Mouse (Mus musculus): Measurements from ENCODE around the gene Inpp4a. TPM values are rescaled to one million over a fixed set of nuclear protein-coding genes. Genes with fewer than 3 reads are reported as not detected.

Gene Inpp4a
- polyA plus RNA-seq, 1 experiment from 2014 or later, result 12.6 TPM

DNA sequence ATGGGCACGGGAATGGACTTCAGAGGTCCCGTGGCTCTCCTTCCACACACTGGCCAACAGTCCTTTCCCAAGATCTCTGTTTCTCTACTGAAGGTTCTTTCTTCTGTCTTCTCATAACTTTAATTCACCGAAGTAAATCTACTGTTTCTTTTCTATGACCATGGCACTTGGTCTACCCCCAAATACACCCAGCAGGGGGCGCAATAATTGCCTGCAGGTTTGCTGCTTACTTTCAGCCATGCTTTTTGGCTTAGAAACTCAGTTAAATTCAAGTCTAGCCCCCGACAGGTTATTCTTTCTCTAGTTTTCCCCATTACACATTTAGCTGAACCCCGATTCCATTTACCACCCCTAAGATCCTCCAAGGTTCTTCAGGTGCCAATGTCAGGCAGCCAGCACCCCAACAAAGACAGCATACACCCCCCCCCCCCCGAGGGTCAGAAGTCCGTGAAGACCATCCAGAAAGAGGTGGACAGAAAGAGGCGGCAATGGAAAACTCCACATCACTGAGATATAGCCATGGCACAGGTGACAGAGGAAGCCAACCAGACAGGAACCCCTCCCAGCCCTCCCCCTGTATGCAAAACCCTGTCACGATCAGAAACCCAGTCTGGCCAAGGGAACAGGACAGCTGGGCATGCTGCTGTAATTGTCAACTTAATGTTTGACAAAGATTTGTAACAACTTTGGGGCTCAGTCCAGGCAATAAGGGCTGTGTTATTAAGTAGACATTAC lies 148.9 kb downstream of the Inpp4a start:
- DNase-seq (ENCODE audit: low spot score), result peak; percentile 54
- Histone ChIP-seq H3K4me1 (ENCODE audit: control insufficient read depth, insufficient read depth, low read length) (no peaks in the 10 kb centered on the region), H3K27ac (replicated peaks; ENCODE audit: low read depth, low read length) (no peak overlapping the region), H3K27me3 (ENCODE audit: control insufficient read depth, insufficient read depth, low read length) (no peaks in the 10 kb centered on the region), H3K9me3 (ENCODE audit: control insufficient read depth, low read length) (no peaks in the 10 kb centered on the region), H3K4me3 (ENCODE audit: low read depth, low read length) (no peak overlapping the region), H3K36me3 (ENCODE audit: control insufficient read depth, insufficient read depth, low read length) (no peaks in the 10 kb centered on the region), H3K4me2 (ENCODE audit: low read depth, severe bottlenecking) (no peak overlapping the region), H3K9ac (ENCODE audit: low read length) (no peak overlapping the region)
- 81% methylated on average over 10 of the region's 10 CpGs for WGBS
- ATAC-seq (ENCODE audit: insufficient number of reproducible peaks, low FRiP score, low TSS enrichment, low read depth), result no peak

- 92% methylated on average over 8 of the region's 8 CpGs for WGBS
- H3K9me3 ChIP-seq (ENCODE audit: control insufficient read depth, low read length), result no peaks in the 10 kb centered on the region
- DNase-seq (ENCODE audit: low spot score) (no peak), ATAC-seq (ENCODE audit: insufficient number of reproducible peaks, low FRiP score, low TSS enrichment, low read depth) (no peak)
- H3K36me3 ChIP-seq (ENCODE audit: control insufficient read depth, insufficient read depth, low read length), result no peaks in the 10 kb centered on the region
- no peak overlapping the region for H3K27ac ChIP-seq (replicated peaks; ENCODE audit: low read depth, low read length)
- H3K4me3 ChIP-seq (ENCODE audit: low read depth, low read length), result no peak overlapping the region
- no peak overlapping the region for H3K4me2 ChIP-seq (ENCODE audit: low read depth, severe bottlenecking)
- H3K9ac ChIP-seq (ENCODE audit: low read length), result no peak overlapping the region
- no peaks in the 10 kb centered on the region for H3K27me3 ChIP-seq (ENCODE audit: control insufficient read depth, insufficient read depth, low read length)
- H3K4me1 ChIP-seq (ENCODE audit: control insufficient read depth, insufficient read depth, low read length), result no peaks in the 10 kb centered on the region
Measured at GRCm38 (mm10) chr1:37451270-37451669, 151.6 kb downstream of the Inpp4a start.

DNA sequence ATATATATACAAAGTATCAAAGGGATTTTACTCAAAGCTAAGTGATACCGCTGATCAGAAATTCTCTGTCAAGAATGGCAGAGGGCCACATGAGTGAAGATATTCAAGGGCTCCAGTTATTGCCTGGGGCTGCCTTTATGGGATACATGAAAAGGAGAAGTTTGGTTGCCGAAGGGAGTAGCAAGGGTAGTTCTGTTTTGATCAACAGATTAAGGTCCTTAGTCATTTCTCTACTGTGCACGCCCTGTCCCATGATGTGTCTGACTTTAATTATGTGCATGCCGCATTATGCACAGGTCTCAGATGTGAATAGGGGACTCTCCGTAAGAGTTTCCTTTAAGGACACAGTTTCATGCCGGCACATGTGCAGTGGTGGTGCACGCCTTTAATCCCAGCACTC lies 157.9 kb downstream of the Inpp4a start:
- H3K4me2 ChIP-seq (ENCODE audit: low read depth, severe bottlenecking), result no peak overlapping the region
- H3K9ac ChIP-seq (ENCODE audit: low read length), result no peak overlapping the region
- H3K4me3 ChIP-seq (ENCODE audit: low read depth, low read length), result no peak overlapping the region
- no peak overlapping the region for H3K27ac ChIP-seq (replicated peaks; ENCODE audit: low read depth, low read length)
- H3K27me3 ChIP-seq (ENCODE audit: control insufficient read depth, insufficient read depth, low read length), result no peaks in the 10 kb centered on the region
- H3K4me1 ChIP-seq (ENCODE audit: control insufficient read depth, insufficient read depth, low read length), result no peaks in the 10 kb centered on the region
- DNase-seq (ENCODE audit: low spot score), result no peak
- 89% methylated on average over 7 of the region's 7 CpGs for WGBS
- no peak for ATAC-seq (ENCODE audit: insufficient number of reproducible peaks, low FRiP score, low TSS enrichment, low read depth)
- H3K36me3 ChIP-seq (ENCODE audit: control insufficient read depth, insufficient read depth, low read length), result no peaks in the 10 kb centered on the region
- no peaks in the 10 kb centered on the region for H3K9me3 ChIP-seq (ENCODE audit: control insufficient read depth, low read length)

Other genes starting within 250 kb of the Inpp4a start
- not detected in 2 replicates for gene Cnga3, start 85.4 kb upstream of the Inpp4a start, polyA plus RNA-seq (2014; fragmentation: Nextera tagmentation; extraction: Ambion mirVana)
- 58.8 and 60.5 TPM in 2 replicates for gene Coa5, start 130.2 kb downstream of the Inpp4a start, polyA plus RNA-seq (2014; fragmentation: Nextera tagmentation; extraction: Ambion mirVana)
- 111 and 118 TPM in 2 replicates for gene Unc50, start 130.3 kb downstream of the Inpp4a start, polyA plus RNA-seq (2014; fragmentation: Nextera tagmentation; extraction: Ambion mirVana)
- 6.3 and 7.0 TPM in 2 replicates for gene Mgat4a, start 241.2 kb downstream of the Inpp4a start, polyA plus RNA-seq (2014; fragmentation: Nextera tagmentation; extraction: Ambion mirVana)